Mouse (Mus musculus): ENCODE measurements at regions not wholly inside any gene's neighbourhood (a gene's known extent, or its start where the extent isn't known, plus 50 kb on each side); places are given as distances from the start of the nearest gene placed in this dataset.
"Not testable (repeated sequence)": the region's sequence is repeated elsewhere in the genome, so short reads cannot be mapped to it uniquely, and the experiment has no call there.

- H3K27me3 ChIP-seq; H3K9ac ChIP-seq; ATAC-seq (ENCODE audit: insufficient number of reproducible peaks, insufficient read depth, low FRiP score, low TSS enrichment, low read depth); H3K9me3 ChIP-seq; H3K27ac ChIP-seq; H3K4me2 ChIP-seq; H3K4me1 ChIP-seq; H3K4me3 ChIP-seq; H3K36me3 ChIP-seq: not testable (repeated sequence)
- 82% methylated on average over 1 of the region's 1 CpGs for WGBS
Measured at GRCm38 (mm10) chr1:189119005-189119404, 111.4 kb upstream of the Kctd3 start.

GRCm38 (mm10) chr1:189118582-189118981 is 110.9 kb upstream of the Kctd3 start:
- H3K9me3 ChIP-seq = no peaks in the 10 kb centered on the region
- WGBS = 42% methylated on average over 5 of the region's 5 CpGs
- H3K27ac ChIP-seq = no peak overlapping the region
- H3K4me2 ChIP-seq = no peak overlapping the region
- ATAC-seq (ENCODE audit: insufficient number of reproducible peaks, insufficient read depth, low FRiP score, low TSS enrichment, low read depth) = no peak
- no peak overlapping the region for H3K9ac ChIP-seq
- no peak overlapping the region for H3K4me3 ChIP-seq
- H3K27me3 ChIP-seq = no peaks in the 10 kb centered on the region
- H3K4me1 ChIP-seq = no peaks in the 10 kb centered on the region
- no peaks in the 10 kb centered on the region for H3K36me3 ChIP-seq

- Histone ChIP-seq H3K9me3 (no peaks in the 10 kb centered on the region), H3K9ac (no peak overlapping the region), H3K4me1 (no peaks in the 10 kb centered on the region), H3K27me3 (no peaks in the 10 kb centered on the region), H3K4me3 (no peak overlapping the region), H3K36me3 (no peaks in the 10 kb centered on the region), H3K4me2 (no peak overlapping the region), H3K27ac (no peak overlapping the region)
- ATAC-seq (ENCODE audit: insufficient number of reproducible peaks, insufficient read depth, low FRiP score, low TSS enrichment, low read depth) = no peak
- WGBS = 80% methylated on average over 8 of the region's 8 CpGs
Measured at GRCm38 (mm10) chr1:189115914-189116313, 108.3 kb upstream of the Kctd3 start.

- no peaks in the 10 kb centered on the region for H3K27me3 ChIP-seq
- no peaks in the 10 kb centered on the region for H3K36me3 ChIP-seq
- H3K4me1 ChIP-seq = no peaks in the 10 kb centered on the region
- no peak overlapping the region for H3K4me3 ChIP-seq
- WGBS = 100% methylated on average over 1 of the region's 1 CpGs
- no peak overlapping the region for H3K9ac ChIP-seq
- H3K9me3 ChIP-seq = no peaks in the 10 kb centered on the region
- ATAC-seq (ENCODE audit: insufficient number of reproducible peaks, insufficient read depth, low FRiP score, low TSS enrichment, low read depth) = no peak
- H3K27ac ChIP-seq = no peak overlapping the region
- H3K4me2 ChIP-seq = no peak overlapping the region
Measured at GRCm38 (mm10) chr1:189115279-189115678, 107.6 kb upstream of the Kctd3 start.

GRCm38 (mm10) chr1:189108260-189109035 is 100.8 kb upstream of the Kctd3 start:
- no peaks in the 10 kb centered on the region for H3K4me1 ChIP-seq
- H3K27me3 ChIP-seq = no peaks in the 10 kb centered on the region
- no peak overlapping the region for H3K27ac ChIP-seq
- no peak overlapping the region for H3K9ac ChIP-seq
- H3K36me3 ChIP-seq = no peaks in the 10 kb centered on the region
- ATAC-seq (ENCODE audit: insufficient number of reproducible peaks, insufficient read depth, low FRiP score, low TSS enrichment, low read depth) = no peak
- H3K9me3 ChIP-seq = no peaks in the 10 kb centered on the region
- no peak overlapping the region for H3K4me2 ChIP-seq
- H3K4me3 ChIP-seq = no peak overlapping the region
- WGBS = 73% methylated on average over 8 of the region's 8 CpGs

GRCm38 (mm10) chr1:189107841-189108240 is 100.2 kb upstream of the Kctd3 start:
- no peak for ATAC-seq (ENCODE audit: insufficient number of reproducible peaks, insufficient read depth, low FRiP score, low TSS enrichment, low read depth)

GRCm38 (mm10) chr1:189107156-189107555 is 99.5 kb upstream of the Kctd3 start:
- 95% methylated on average over 3 of the region's 3 CpGs for WGBS
- H3K4me2 ChIP-seq = no peak overlapping the region
- H3K27me3 ChIP-seq = no peaks in the 10 kb centered on the region
- ATAC-seq (ENCODE audit: insufficient number of reproducible peaks, insufficient read depth, low FRiP score, low TSS enrichment, low read depth) = no peak
- H3K4me1 ChIP-seq = no peaks in the 10 kb centered on the region
- no peaks in the 10 kb centered on the region for H3K9me3 ChIP-seq
- no peak overlapping the region for H3K9ac ChIP-seq
- H3K36me3 ChIP-seq = no peaks in the 10 kb centered on the region
- no peak overlapping the region for H3K4me3 ChIP-seq
- no peak overlapping the region for H3K27ac ChIP-seq

More at GRCm38 (mm10) chr1:189107841-189108240, 100.2 kb upstream of the Kctd3 start:
- no peaks in the 10 kb centered on the region for H3K9me3 ChIP-seq
- H3K27me3 ChIP-seq = no peaks in the 10 kb centered on the region
- no peak overlapping the region for H3K27ac ChIP-seq
- no peak overlapping the region for H3K4me2 ChIP-seq
- H3K4me3 ChIP-seq = no peak overlapping the region
- 61% methylated on average over 8 of the region's 8 CpGs for WGBS
- H3K9ac ChIP-seq = no peak overlapping the region
- no peaks in the 10 kb centered on the region for H3K4me1 ChIP-seq
- H3K36me3 ChIP-seq = no peaks in the 10 kb centered on the region

GRCm38 (mm10) chr1:189105276-189105675 is 97.6 kb upstream of the Kctd3 start:
- no peaks in the 10 kb centered on the region for H3K4me1 ChIP-seq

GRCm38 (mm10) chr1:189102781-189103180 is 95.1 kb upstream of the Kctd3 start:
- ATAC-seq (ENCODE audit: insufficient number of reproducible peaks, insufficient read depth, low FRiP score, low TSS enrichment, low read depth) = no peak
- Histone ChIP-seq H3K27me3 (no peaks in the 10 kb centered on the region), H3K4me1 (no peaks in the 10 kb centered on the region), H3K36me3 (no peaks in the 10 kb centered on the region), H3K4me3 (no peak overlapping the region), H3K4me2 (no peak overlapping the region), H3K9me3 (no peaks in the 10 kb centered on the region), H3K27ac (no peak overlapping the region), H3K9ac (no peak overlapping the region)
- WGBS = 75% methylated on average over 3 of the region's 3 CpGs

More at GRCm38 (mm10) chr1:189105276-189105675, 97.6 kb upstream of the Kctd3 start:
- Histone ChIP-seq H3K9me3 (no peaks in the 10 kb centered on the region), H3K4me2 (no peak overlapping the region), H3K27ac (no peak overlapping the region), H3K27me3 (no peaks in the 10 kb centered on the region), H3K4me3 (no peak overlapping the region), H3K9ac (no peak overlapping the region), H3K36me3 (no peaks in the 10 kb centered on the region)
- ATAC-seq (ENCODE audit: insufficient number of reproducible peaks, insufficient read depth, low FRiP score, low TSS enrichment, low read depth) = no peak
- WGBS = 76% methylated on average over 4 of the region's 4 CpGs

GRCm38 (mm10) chr1:189099121-189099520 is 91.5 kb upstream of the Kctd3 start:
- ATAC-seq (ENCODE audit: insufficient number of reproducible peaks, insufficient read depth, low FRiP score, low TSS enrichment, low read depth) = no peak
- H3K9ac ChIP-seq = no peak overlapping the region
- H3K36me3 ChIP-seq = no peaks in the 10 kb centered on the region
- H3K4me1 ChIP-seq = no peaks in the 10 kb centered on the region
- H3K27me3 ChIP-seq = no peaks in the 10 kb centered on the region
- no peak overlapping the region for H3K4me2 ChIP-seq
- no peak overlapping the region for H3K27ac ChIP-seq
- WGBS = 58% methylated on average over 2 of the region's 2 CpGs
- H3K9me3 ChIP-seq = no peaks in the 10 kb centered on the region
- H3K4me3 ChIP-seq = no peak overlapping the region

- Histone ChIP-seq H3K36me3 (no peaks in the 10 kb centered on the region), H3K4me2 (no peak overlapping the region), H3K27me3 (no peaks in the 10 kb centered on the region), H3K9ac (no peak overlapping the region), H3K4me1 (no peaks in the 10 kb centered on the region), H3K9me3 (no peaks in the 10 kb centered on the region), H3K27ac (no peak overlapping the region), H3K4me3 (no peak overlapping the region)
- WGBS = 83% methylated on average over 3 of the region's 3 CpGs
- ATAC-seq (ENCODE audit: insufficient number of reproducible peaks, insufficient read depth, low FRiP score, low TSS enrichment, low read depth) = no peak
Measured at GRCm38 (mm10) chr1:189092819-189093218, 85.2 kb upstream of the Kctd3 start.

GRCm38 (mm10) chr1:189085245-189085644 is 77.6 kb upstream of the Kctd3 start:
- WGBS = 81% methylated on average over 2 of the region's 2 CpGs
- peaks cover 7% of the 10 kb centered on the region; the same call in 1 of the 2 replicates for H3K4me1 ChIP-seq
- no peaks in the 10 kb centered on the region for H3K27me3 ChIP-seq
- no peak overlapping the region for H3K27ac ChIP-seq
- H3K9ac ChIP-seq = no peak overlapping the region
- H3K4me2 ChIP-seq = no peak overlapping the region
- H3K36me3 ChIP-seq = no peaks in the 10 kb centered on the region
- no peaks in the 10 kb centered on the region; the same call in 1 of the 2 replicates for H3K9me3 ChIP-seq
- H3K4me3 ChIP-seq = no peak overlapping the region
- ATAC-seq (ENCODE audit: insufficient number of reproducible peaks, insufficient read depth, low FRiP score, low TSS enrichment, low read depth) = no peak

Measured in embryonic facial prominence, embryonic 13.5 days (tissue).